27 mouse cellular contexts compared by ENCODE assay signal in genomic region chr8:106642172-106642571, GRCm38 (mm10). TPM values are rescaled to one million over a fixed set of nuclear protein-coding genes. Genes with fewer than 3 reads are reported as not detected.
DNase-seq lines count a peak whose midpoint lies in the region; ATAC-seq and TF ChIP-seq lines count a peak whose summit lies in the region.
"Had no signal": no experiment of that assay in that cellular context is flagged by ENCODE, and none has a peak within 500 bp of the region (broad histone marks: within the 10 kb centered on the region; RNA-seq: fewer than 3 reads in every experiment).

No protein-coding gene starts in this region.

- no peak for TF ChIP-seq POLR2A in testis, adult 2 months (IDR thresholded peaks at IDR 0.05; ENCODE audit: control insufficient read depth, low read depth, low read length)
- TF ChIP-seq POLR2A in small intestine, adult 2 months (IDR thresholded peaks at IDR 0.05; ENCODE audit: low read depth, low read length) = no peak

- H3K36me3 ChIP-seq in liver, embryonic 12.5 days = no peaks in the 10 kb centered on the region
- H3K36me3 ChIP-seq in testis, adult 2 months (ENCODE audit: control insufficient read depth, insufficient read depth, low read length) = no peaks in the 10 kb centered on the region
- H3K36me3 ChIP-seq in liver, embryonic 13.5 days = no peaks in the 10 kb centered on the region
- peaks cover 2% of the 10 kb centered on the region; the same call in 1 of the 2 replicates for H3K36me3 ChIP-seq in small intestine, adult 2 months (ENCODE audit: control insufficient read depth, insufficient read depth, low read length)
- H3K36me3 ChIP-seq in neural tube, embryonic 15.5 days = no peaks in the 10 kb centered on the region
- H3K36me3 ChIP-seq: embryonic facial prominence, embryonic 12.5 days; forebrain, embryonic 15.5 days; heart, embryonic 12.5 days; hindbrain, embryonic 13.5 days; neural tube, embryonic 12.5 days had no signal

- no peak overlapping the region for H3K4me2 ChIP-seq in liver, embryonic 12.5 days
- H3K4me2 ChIP-seq in liver, embryonic 13.5 days = no peak overlapping the region
- no peak overlapping the region for H3K4me2 ChIP-seq in neural tube, embryonic 15.5 days
- H3K4me2 ChIP-seq: embryonic facial prominence, embryonic 12.5 days; forebrain, embryonic 15.5 days; heart, embryonic 12.5 days; hindbrain, embryonic 13.5 days; midbrain, embryonic 11.5 days; neural tube, embryonic 12.5 days had no signal

- TF ChIP-seq CTCF in testis, adult 2 months (IDR thresholded peaks at IDR 0.05; ENCODE audit: control insufficient read depth, insufficient read depth, insufficient replicate concordance, low read depth, low read length) = no peak
- TF ChIP-seq CTCF in small intestine, adult 2 months (IDR thresholded peaks at IDR 0.05; ENCODE audit: extremely low read depth, insufficient read length, insufficient replicate concordance, low read depth, low read length) = no peak

- no peak overlapping the region for H3K4me3 ChIP-seq in liver, embryonic 12.5 days
- H3K4me3 ChIP-seq in testis, adult 2 months (ENCODE audit: control insufficient read depth, low read depth, low read length) = peak overlapping the region; percentile 18
- no peak overlapping the region for H3K4me3 ChIP-seq in liver, embryonic 13.5 days (replicated peaks)
- H3K4me3 ChIP-seq in small intestine, adult 2 months (ENCODE audit: low read depth, low read length) = no peak overlapping the region
- H3K4me3 ChIP-seq in neural tube, embryonic 15.5 days (replicated peaks) = no peak overlapping the region
- H3K4me3 ChIP-seq: embryonic facial prominence, embryonic 12.5 days; forebrain, embryonic 15.5 days; gastrocnemius, adult 2 months; heart, embryonic 12.5 days; hindbrain, embryonic 13.5 days; neural tube, embryonic 12.5 days had no signal

- DNase-seq in liver = peak; percentile 18
- no peak for DNase-seq in testis, postnatal 10 days (ENCODE audit: low spot score)
- DNase-seq in liver, embryonic 13.5 days = no peak
- no peak for DNase-seq in cerebellum, adult 8-10 months
- DNase-seq: adrenal gland, postnatal 10 days; cerebellum, adult 9-11 months; embryo, embryonic 11 days; gastrocnemius, adult 2 months; gastrocnemius, postnatal 36 days; heart, adult 18-20 months; heart, postnatal 4 days; kidney, adult 8-10 months; kidney, postnatal 10 days; lung, postnatal 14 days; thymus, postnatal 36 days had no signal

- H3K9ac ChIP-seq in liver, embryonic 12.5 days = no peak overlapping the region
- no peak overlapping the region for H3K9ac ChIP-seq in liver, embryonic 13.5 days
- no peak overlapping the region for H3K9ac ChIP-seq in neural tube, embryonic 15.5 days (replicated peaks)
- H3K9ac ChIP-seq: embryonic facial prominence, embryonic 12.5 days; forebrain, embryonic 15.5 days; heart, embryonic 12.5 days; hindbrain, embryonic 13.5 days; neural tube, embryonic 12.5 days had no signal

- 0 out of 2 replicates have a peak, but pooled peaks cover 3% of the 10 kb centered on the region for H3K27me3 ChIP-seq in liver, embryonic 12.5 days (replicated peaks)
- H3K27me3 ChIP-seq in testis, adult 2 months (ENCODE audit: control insufficient read depth, insufficient read depth, low read length) = no peaks in the 10 kb centered on the region
- no peaks in the 10 kb centered on the region for H3K27me3 ChIP-seq in liver, embryonic 13.5 days
- no peaks in the 10 kb centered on the region for H3K27me3 ChIP-seq in small intestine, adult 2 months (ENCODE audit: control insufficient read depth, insufficient read depth, low read length)
- no peaks in the 10 kb centered on the region for H3K27me3 ChIP-seq in neural tube, embryonic 15.5 days (replicated peaks)
- H3K27me3 ChIP-seq: embryonic facial prominence, embryonic 12.5 days; forebrain, embryonic 15.5 days; heart, embryonic 12.5 days; hindbrain, embryonic 13.5 days; neural tube, embryonic 12.5 days had no signal

- no peak overlapping the region for H3K27ac ChIP-seq in liver, embryonic 12.5 days
- no peak overlapping the region for H3K27ac ChIP-seq in testis, adult 2 months (ENCODE audit: control insufficient read depth, insufficient read depth, low read depth, low read length)
- H3K27ac ChIP-seq in liver, embryonic 13.5 days = no peak overlapping the region
- peak overlapping the region; percentile 46 for H3K27ac ChIP-seq in small intestine, adult 2 months (ENCODE audit: insufficient read depth, low read depth, low read length)
- H3K27ac ChIP-seq in neural tube, embryonic 15.5 days (replicated peaks) = no peak overlapping the region
- H3K27ac ChIP-seq: embryonic facial prominence, embryonic 12.5 days; forebrain, embryonic 15.5 days; gastrocnemius, adult 2 months; hindbrain, embryonic 13.5 days; neural tube, embryonic 12.5 days had no signal

- H3K9me3 ChIP-seq in liver, embryonic 12.5 days (replicated peaks) = no peaks in the 10 kb centered on the region
- no peaks in the 10 kb centered on the region for H3K9me3 ChIP-seq in liver, embryonic 13.5 days (replicated peaks)
- no peaks in the 10 kb centered on the region for H3K9me3 ChIP-seq in neural tube, embryonic 15.5 days (replicated peaks)
- H3K9me3 ChIP-seq: embryonic facial prominence, embryonic 12.5 days; forebrain, embryonic 15.5 days; heart, embryonic 12.5 days; hindbrain, embryonic 13.5 days; neural tube, embryonic 12.5 days had no signal

- ATAC-seq in liver, embryonic 12.5 days = no peak
- peak; percentile 45; the same call in 1 of the 2 replicates for ATAC-seq in liver, embryonic 13.5 days (ENCODE audit: low read depth)
- no peak for ATAC-seq in neural tube, embryonic 15.5 days (ENCODE audit: low FRiP score)
- ATAC-seq: forebrain, embryonic 15.5 days; intestine, embryonic 16.5 days; midbrain, embryonic 16.5 days had no signal

- H3K4me1 ChIP-seq in liver, embryonic 12.5 days = peaks cover 8% of the 10 kb centered on the region; the same call in 1 of the 2 replicates
- H3K4me1 ChIP-seq in testis, adult 2 months (ENCODE audit: control insufficient read depth, insufficient read depth, low read length) = no peaks in the 10 kb centered on the region; the same call in 1 of the 2 replicates
- peaks cover 9% of the 10 kb centered on the region for H3K4me1 ChIP-seq in liver, embryonic 13.5 days (replicated peaks)
- H3K4me1 ChIP-seq in small intestine, adult 2 months (ENCODE audit: control insufficient read depth, insufficient read depth, insufficient read length, low read length) = peaks cover 51% of the 10 kb centered on the region; the same call in 1 of the 2 replicates
- no peaks in the 10 kb centered on the region for H3K4me1 ChIP-seq in neural tube, embryonic 15.5 days
- H3K4me1 ChIP-seq: forebrain, embryonic 15.5 days; heart, embryonic 12.5 days; hindbrain, embryonic 13.5 days; neural tube, embryonic 12.5 days had no signal

- 58% methylated on average over 2 of the region's 2 CpGs for WGBS in liver, embryonic 12.5 days (ENCODE audit: insufficient replicate concordance)
- WGBS in liver, embryonic 13.5 days (ENCODE audit: insufficient replicate concordance) = 40% methylated on average over 2 of the region's 2 CpGs
- WGBS in small intestine, adult 2 months = 38% methylated on average over 2 of the region's 2 CpGs
- 65% methylated on average over 2 of the region's 2 CpGs for WGBS in neural tube, embryonic 15.5 days

RNA-seq across cellular contexts. Expression of gene Cdh1, which starts 39.0 kb away (rescaled TPM):
- polyA plus RNA-seq in liver, embryonic 12.5 days (2016; fragmentation: Nextera tagmentation; extraction: Ambion mirVana) = 10.7 and 11.4 TPM in 2 replicates
- polyA plus RNA-seq in testis, adult 2 months (2012; rRNA removed) = 0.48 and 1.9 TPM in 2 replicates
- 12.1 and 17.3 TPM in 2 replicates for polyA plus RNA-seq in liver, embryonic 13.5 days (2015; fragmentation: Nextera tagmentation; extraction: Ambion mirVana)
- 88.3 and 234 TPM in 2 replicates for polyA plus RNA-seq in small intestine, adult 2 months (2012; rRNA removed)
- 1.9 and 21.6 TPM in 2 replicates for polyA plus RNA-seq in neural tube, embryonic 15.5 days (2015; fragmentation: Nextera tagmentation; extraction: Ambion mirVana)

RNA-seq across cellular contexts. Expression of gene Tango6, which starts 40.7 kb away (rescaled TPM):
- 6.0 and 6.4 TPM in 2 replicates for polyA plus RNA-seq in liver, embryonic 12.5 days (2016; fragmentation: Nextera tagmentation; extraction: Ambion mirVana)
- 3.0 and 3.3 TPM in 2 replicates for polyA plus RNA-seq in testis, adult 2 months (2012; rRNA removed)
- 3.8 and 4.5 TPM in 2 replicates for polyA plus RNA-seq in liver, embryonic 13.5 days (2015; fragmentation: Nextera tagmentation; extraction: Ambion mirVana)
- 1.2 and 2.1 TPM in 2 replicates for polyA plus RNA-seq in small intestine, adult 2 months (2012; rRNA removed)
- 6.2 and 6.8 TPM in 2 replicates for polyA plus RNA-seq in neural tube, embryonic 15.5 days (2015; fragmentation: Nextera tagmentation; extraction: Ambion mirVana)
